Mouse (Mus musculus): ENCODE measurements around the gene Itgb5. TPM values are rescaled to one million over a fixed set of nuclear protein-coding genes. Genes with fewer than 3 reads are reported as not detected.

Gene Itgb5
- polyA plus RNA-seq, 1 experiment from 2014 or later, result 67.1 TPM

DNA sequence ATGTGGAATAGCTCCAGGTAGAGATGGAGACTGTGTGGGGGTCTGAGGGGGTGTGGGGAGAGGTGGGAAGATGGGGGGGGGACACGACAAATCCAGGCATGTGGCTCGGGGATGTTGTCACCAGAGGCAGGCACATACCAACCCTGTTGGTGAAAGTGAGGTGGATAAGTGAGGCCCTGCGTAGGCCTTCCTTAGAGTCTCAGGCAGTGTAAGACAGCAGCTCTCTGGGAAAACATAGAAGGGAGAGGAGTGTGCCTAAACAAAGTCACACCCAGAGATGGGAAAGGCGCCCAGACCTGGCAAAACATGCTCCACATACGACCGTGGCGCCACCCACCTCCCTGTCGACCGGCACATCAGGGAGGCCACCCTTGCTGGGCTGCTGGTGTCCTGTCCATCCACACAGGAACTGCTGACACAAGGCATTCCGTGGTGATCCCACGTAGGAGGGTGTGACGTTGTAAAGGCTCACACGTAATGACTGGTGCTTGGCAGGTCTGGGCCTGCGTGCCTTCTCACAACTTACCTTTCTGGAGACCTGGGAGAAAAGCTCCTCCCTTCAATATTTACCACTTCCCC is 42.5 kb downstream of the Itgb5 start:
- H3K36me3 ChIP-seq, result peaks cover 44% of the 10 kb centered on the region
- no peak for DNase-seq (ENCODE audit: low spot score)
- no peak overlapping the region for H3K4me3 ChIP-seq
- 65% methylated on average over 14 of the region's 14 CpGs for WGBS
- no peaks in the 10 kb centered on the region for H3K9me3 ChIP-seq (replicated peaks)
- peak overlapping the region; percentile 10; the same call in 1 of the 2 replicates for H3K27ac ChIP-seq
- no peaks in the 10 kb centered on the region for H3K27me3 ChIP-seq (ENCODE audit: low read depth, poor library complexity, severe bottlenecking)
- peaks cover 15% of the 10 kb centered on the region; the same call in 1 of the 2 replicates for H3K4me1 ChIP-seq

- 90% methylated on average over 7 of the region's 7 CpGs for WGBS
- H3K4me1 ChIP-seq, result peaks cover 15% of the 10 kb centered on the region; the same call in 1 of the 2 replicates
These were observed 43.8 kb downstream of the Itgb5 start for GRCm38 (mm10) chr16:33873282-33873681.

DNA sequence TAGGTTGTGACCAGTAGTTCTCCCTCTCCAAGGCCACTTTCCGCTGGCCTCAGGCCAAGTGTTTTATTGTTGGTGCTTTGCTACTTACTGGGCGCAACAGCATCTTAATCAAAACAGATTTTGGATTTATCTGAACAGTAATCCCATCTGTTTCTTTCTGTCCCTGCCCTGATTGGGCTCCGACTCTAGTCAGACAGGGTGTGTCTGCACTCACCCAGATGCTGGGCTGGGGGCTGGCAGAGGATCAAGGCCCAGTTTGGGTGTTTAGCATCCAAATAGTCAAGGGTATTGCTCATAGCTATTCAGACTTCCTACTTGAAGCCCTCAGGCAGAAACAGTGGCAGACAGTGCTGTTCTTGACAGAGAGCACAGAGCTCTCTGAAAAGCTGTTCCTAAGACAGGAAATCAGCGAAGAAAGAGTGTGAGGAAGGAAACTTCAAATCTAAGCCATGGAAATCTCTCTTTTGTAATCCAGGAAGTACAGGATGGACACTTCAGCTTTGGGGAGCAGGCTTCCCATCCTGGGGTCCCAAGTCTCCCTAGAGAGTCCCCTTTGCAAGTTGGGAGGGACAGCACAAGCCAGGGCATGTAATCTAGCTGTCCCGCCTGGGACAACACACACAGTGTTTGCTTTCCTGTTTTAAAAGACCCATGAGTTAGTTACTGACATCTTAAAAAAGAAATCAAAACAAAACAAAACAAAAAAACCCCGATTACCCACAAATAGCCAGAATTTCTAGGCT is 48.7 kb downstream of the Itgb5 start:
- Histone ChIP-seq H3K27ac (no peak overlapping the region), H3K9me3 (replicated peaks) (no peaks in the 10 kb centered on the region), H3K4me1 (peaks cover 10% of the 10 kb centered on the region), H3K4me3 (no peak overlapping the region), H3K36me3 (peaks cover 36% of the 10 kb centered on the region), H3K27me3 (ENCODE audit: low read depth, poor library complexity, severe bottlenecking) (no peaks in the 10 kb centered on the region)
- 73% methylated on average over 6 of the region's 6 CpGs for WGBS
- no peak for DNase-seq (ENCODE audit: low spot score)

More at GRCm38 (mm10) chr16:33873282-33873681, 43.8 kb downstream of the Itgb5 start:
- no peak overlapping the region for H3K27ac ChIP-seq
- no peak for DNase-seq (ENCODE audit: low spot score)
- no peaks in the 10 kb centered on the region for H3K27me3 ChIP-seq (ENCODE audit: low read depth, poor library complexity, severe bottlenecking)
- H3K9me3 ChIP-seq (replicated peaks), result no peaks in the 10 kb centered on the region
- no peak overlapping the region for H3K4me3 ChIP-seq
- peaks cover 33% of the 10 kb centered on the region for H3K36me3 ChIP-seq

DNA sequence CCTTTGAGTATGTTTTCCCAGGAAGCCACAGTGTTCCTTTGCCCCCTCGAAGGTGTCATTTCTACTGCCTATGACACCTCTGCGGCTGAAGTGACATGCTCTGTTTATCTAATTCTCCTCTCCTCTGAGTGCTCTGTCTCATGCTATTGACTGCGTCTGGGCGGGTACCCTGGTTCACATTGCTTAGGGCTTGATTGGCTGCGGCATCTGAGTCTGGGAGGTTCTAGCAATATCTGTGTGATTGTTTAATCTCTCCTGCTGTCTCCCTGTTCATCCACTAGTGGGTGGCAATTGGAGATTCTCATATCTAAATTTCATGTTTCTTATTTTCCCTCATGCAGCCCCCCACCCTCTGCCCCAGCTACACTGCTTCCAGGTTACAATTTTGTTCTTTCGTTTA is 49.6 kb downstream of the Itgb5 start:
- peaks cover 17% of the 10 kb centered on the region for H3K4me1 ChIP-seq

DNA sequence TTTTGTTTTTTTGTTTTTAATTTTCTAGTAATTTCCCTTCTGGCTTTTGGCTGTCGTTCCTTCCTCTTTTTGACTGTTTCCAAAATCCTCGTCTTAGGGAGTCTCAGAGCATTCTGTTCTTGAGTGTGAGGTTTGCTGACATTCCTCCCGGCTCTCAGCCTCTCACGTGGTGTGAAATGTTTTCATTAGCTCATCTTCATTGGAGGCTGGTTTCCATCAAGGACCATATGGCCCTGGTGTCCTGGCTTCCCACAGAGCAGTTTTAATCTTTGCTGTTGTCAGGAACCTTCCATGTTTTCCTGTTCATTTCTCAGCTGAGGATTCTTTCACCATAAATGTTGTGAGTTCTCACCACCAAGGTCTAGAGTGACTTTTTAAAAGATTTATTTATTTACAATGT is 50.1 kb downstream of the Itgb5 start:
- no peak for DNase-seq (ENCODE audit: low spot score)
- peaks cover 33% of the 10 kb centered on the region for H3K36me3 ChIP-seq
- 37% methylated on average over 4 of the region's 4 CpGs for WGBS
- no peak overlapping the region for H3K4me3 ChIP-seq
- no peaks in the 10 kb centered on the region for H3K27me3 ChIP-seq (ENCODE audit: low read depth, poor library complexity, severe bottlenecking)
- no peaks in the 10 kb centered on the region for H3K9me3 ChIP-seq (replicated peaks)
- H3K27ac ChIP-seq, result no peak overlapping the region
- peaks cover 17% of the 10 kb centered on the region for H3K4me1 ChIP-seq

More for the DNA sequence above, 49.6 kb downstream of the Itgb5 start:
- peaks cover 30% of the 10 kb centered on the region for H3K36me3 ChIP-seq
- 49% methylated on average over 6 of the region's 6 CpGs for WGBS
- no peaks in the 10 kb centered on the region for H3K27me3 ChIP-seq (ENCODE audit: low read depth, poor library complexity, severe bottlenecking)
- no peak for DNase-seq (ENCODE audit: low spot score)
- H3K27ac ChIP-seq, result no peak overlapping the region
- no peaks in the 10 kb centered on the region for H3K9me3 ChIP-seq (replicated peaks)
- H3K4me3 ChIP-seq, result no peak overlapping the region

DNA sequence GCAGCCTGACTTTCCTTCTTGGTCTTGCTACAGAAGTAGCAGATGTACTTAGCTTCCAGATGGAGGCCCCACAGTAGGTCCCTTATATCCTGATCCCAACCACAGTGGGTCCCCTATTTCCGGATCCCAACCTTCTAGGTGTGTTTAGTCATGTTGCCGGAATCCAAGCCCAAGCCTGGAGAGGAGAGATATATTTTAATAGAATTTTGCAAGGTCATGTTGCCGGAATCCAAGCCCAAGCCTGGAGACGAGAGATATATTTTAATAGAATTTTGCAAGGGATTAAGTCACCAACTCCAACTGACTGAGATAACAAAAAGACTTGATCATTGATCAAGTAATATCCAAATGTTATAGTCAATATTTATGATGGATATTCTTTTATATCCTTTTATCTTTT is 51.3 kb downstream of the Itgb5 start:
- Histone ChIP-seq H3K4me1 (peaks cover 18% of the 10 kb centered on the region), H3K9me3 (replicated peaks) (no peaks in the 10 kb centered on the region), H3K36me3 (peaks cover 27% of the 10 kb centered on the region), H3K4me3 (no peak overlapping the region), H3K27ac (no peak overlapping the region), H3K27me3 (ENCODE audit: low read depth, poor library complexity, severe bottlenecking) (no peaks in the 10 kb centered on the region)
- no peak for DNase-seq (ENCODE audit: low spot score)
- 96% methylated on average over 4 of the region's 4 CpGs for WGBS

GRCm38 (mm10) chr16:33882540-33882939 is 53.1 kb downstream of the Itgb5 start:
- WGBS, result 76% methylated on average over 4 of the region's 4 CpGs
- peaks cover 34% of the 10 kb centered on the region for H3K4me1 ChIP-seq
- peaks cover 16% of the 10 kb centered on the region for H3K36me3 ChIP-seq
- H3K27me3 ChIP-seq (ENCODE audit: low read depth, poor library complexity, severe bottlenecking), result no peaks in the 10 kb centered on the region
- DNase-seq (ENCODE audit: low spot score), result no peak
- H3K9me3 ChIP-seq (replicated peaks), result no peaks in the 10 kb centered on the region
- H3K4me3 ChIP-seq, result no peak overlapping the region
- no peak overlapping the region for H3K27ac ChIP-seq

GRCm38 (mm10) chr16:33883046-33883975 is 53.8 kb downstream of the Itgb5 start:
- Histone ChIP-seq H3K27ac (peak overlapping the region; percentile 72), H3K4me3 (no peak overlapping the region), H3K4me1 (peaks cover 34% of the 10 kb centered on the region), H3K9me3 (replicated peaks) (no peaks in the 10 kb centered on the region), H3K36me3 (peaks cover 19% of the 10 kb centered on the region), H3K27me3 (ENCODE audit: low read depth, poor library complexity, severe bottlenecking) (no peaks in the 10 kb centered on the region)
- WGBS, result 46% methylated on average over 16 of the region's 16 CpGs
- DNase-seq (ENCODE audit: low spot score), result no peak

DNA sequence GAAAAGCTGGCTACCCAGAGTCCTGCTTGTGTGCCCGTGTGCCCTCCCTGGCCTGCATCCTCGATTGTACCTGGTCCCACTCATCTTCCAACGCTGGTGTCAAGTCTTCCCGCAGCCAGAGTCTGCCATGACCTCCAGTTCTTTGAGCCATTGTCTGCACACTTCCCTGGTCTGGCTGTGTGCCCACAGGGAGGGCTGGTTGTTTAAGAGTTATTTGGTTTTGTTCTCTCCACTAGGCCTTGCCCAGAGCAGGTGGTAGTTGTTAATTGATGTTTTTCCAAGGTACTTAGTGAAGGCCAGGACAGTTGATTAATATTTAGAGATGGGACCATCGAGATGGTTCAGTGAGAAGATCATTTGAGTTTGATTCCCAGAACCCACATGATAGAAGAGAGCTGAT is 54.7 kb downstream of the Itgb5 start:
- WGBS, result 89% methylated on average over 5 of the region's 5 CpGs
- H3K27me3 ChIP-seq (ENCODE audit: low read depth, poor library complexity, severe bottlenecking), result no peaks in the 10 kb centered on the region
- H3K27ac ChIP-seq, result peak overlapping the region; percentile 44; the same call in 1 of the 2 replicates
- no peak for DNase-seq (ENCODE audit: low spot score)
- H3K4me1 ChIP-seq, result peaks cover 34% of the 10 kb centered on the region
- H3K9me3 ChIP-seq (replicated peaks), result no peaks in the 10 kb centered on the region
- H3K4me3 ChIP-seq, result no peak overlapping the region
- peaks cover 19% of the 10 kb centered on the region for H3K36me3 ChIP-seq

DNA sequence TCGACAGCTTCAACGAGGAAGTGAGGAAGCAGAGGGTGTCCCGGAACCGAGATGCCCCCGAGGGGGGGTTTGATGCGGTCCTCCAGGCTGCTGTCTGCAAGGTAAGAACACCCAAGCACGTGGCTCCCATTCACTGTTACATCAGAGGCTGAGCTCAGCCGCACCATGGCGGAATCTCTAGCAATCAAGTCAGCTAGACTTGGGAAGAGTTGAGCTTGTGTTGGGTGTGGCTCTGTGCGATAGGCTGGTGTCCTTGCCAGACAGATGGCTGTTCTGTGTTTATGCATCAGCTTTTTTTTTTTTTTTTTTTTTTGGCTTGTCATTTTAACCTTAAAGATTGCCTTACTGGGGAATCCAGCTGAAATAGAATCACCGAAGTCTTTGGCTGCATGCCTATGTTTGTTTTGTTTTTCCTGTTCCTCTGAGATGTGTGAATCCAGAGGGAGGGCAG is 55.6 kb downstream of the Itgb5 start:
- no peak for DNase-seq (ENCODE audit: low spot score)
- Histone ChIP-seq H3K4me3 (no peak overlapping the region), H3K27me3 (ENCODE audit: low read depth, poor library complexity, severe bottlenecking) (no peaks in the 10 kb centered on the region), H3K36me3 (peaks cover 26% of the 10 kb centered on the region), H3K27ac (no peak overlapping the region), H3K4me1 (peaks cover 34% of the 10 kb centered on the region), H3K9me3 (replicated peaks) (no peaks in the 10 kb centered on the region)
- WGBS, result 83% methylated on average over 11 of the region's 11 CpGs

GRCm38 (mm10) chr16:33885671-33886328 is 56.3 kb downstream of the Itgb5 start:
- H3K27ac ChIP-seq, result 0 out of 2 replicates have a peak overlapping the region, but pooled peaks have one; percentile 3
- H3K36me3 ChIP-seq, result peaks cover 25% of the 10 kb centered on the region
- DNase-seq (ENCODE audit: low spot score), result no peak
- H3K4me1 ChIP-seq, result peaks cover 38% of the 10 kb centered on the region
- H3K4me3 ChIP-seq, result no peak overlapping the region
- no peaks in the 10 kb centered on the region for H3K27me3 ChIP-seq (ENCODE audit: low read depth, poor library complexity, severe bottlenecking)
- 91% methylated on average over 14 of the region's 14 CpGs for WGBS
- H3K9me3 ChIP-seq (replicated peaks), result no peaks in the 10 kb centered on the region

- Histone ChIP-seq H3K9me3 (replicated peaks) (no peaks in the 10 kb centered on the region), H3K4me1 (peaks cover 47% of the 10 kb centered on the region), H3K4me3 (no peak overlapping the region), H3K27ac (0 out of 2 replicates have a peak overlapping the region, but pooled peaks have one; percentile 14), H3K36me3 (peaks cover 23% of the 10 kb centered on the region), H3K27me3 (ENCODE audit: low read depth, poor library complexity, severe bottlenecking) (no peaks in the 10 kb centered on the region)
- 15% methylated on average over 6 of the region's 6 CpGs for WGBS
- DNase-seq (ENCODE audit: low spot score), result no peak
These were observed 57.2 kb downstream of the Itgb5 start for GRCm38 (mm10) chr16:33886665-33887064.

Data from limb, embryonic 10.5 days (tissue).